Mouse (Mus musculus): Measurements from ENCODE around the gene Gm16181. TPM values are rescaled to one million over a fixed set of nuclear protein-coding genes. Genes with fewer than 3 reads are reported as not detected.

Gm16181 gene
- not detected for total RNA-seq (2023)

DNA sequence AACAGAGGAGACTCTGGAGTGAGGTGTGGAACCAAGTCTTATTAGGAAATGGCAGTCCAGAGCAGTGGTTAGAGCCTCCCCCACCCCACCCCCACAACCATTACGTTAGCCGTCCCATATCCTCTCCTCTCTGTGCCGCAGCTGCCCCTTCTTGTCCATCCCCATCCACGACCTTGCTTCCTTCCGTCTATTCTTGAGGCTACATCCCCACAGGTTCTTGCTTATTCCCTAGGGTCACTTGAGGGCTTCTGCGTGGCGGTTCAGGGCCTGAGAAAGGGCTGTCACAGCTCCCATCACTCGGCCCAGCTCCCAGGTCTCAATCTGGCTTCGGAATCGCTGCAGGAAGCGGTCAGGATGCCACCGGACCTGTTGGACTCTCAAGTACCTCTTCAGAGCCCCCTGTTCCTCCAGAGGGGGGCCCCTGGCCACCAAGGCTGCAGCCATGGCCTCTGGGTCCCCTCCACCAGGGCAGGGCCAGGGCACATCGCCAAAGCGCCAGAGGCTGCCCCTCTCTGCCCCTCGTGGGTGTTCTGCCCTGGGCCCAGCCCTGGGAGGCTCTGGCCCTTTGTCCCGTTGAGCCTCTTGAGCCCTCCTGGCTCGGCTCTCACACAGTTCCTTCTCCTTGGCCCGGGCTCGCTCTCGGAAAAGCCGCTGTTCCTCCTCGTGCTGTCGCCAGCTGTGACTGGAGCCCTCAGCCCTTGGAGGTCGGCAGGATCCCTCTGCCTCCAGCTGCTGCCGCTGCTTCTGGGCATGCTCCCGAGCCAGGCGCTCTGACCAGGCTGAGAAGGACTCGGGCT, at the start of gene Gm16181:
Gm16181 (plus strand) TSS at position 679 of the 797 bp plus-strand sequence.

DNA sequence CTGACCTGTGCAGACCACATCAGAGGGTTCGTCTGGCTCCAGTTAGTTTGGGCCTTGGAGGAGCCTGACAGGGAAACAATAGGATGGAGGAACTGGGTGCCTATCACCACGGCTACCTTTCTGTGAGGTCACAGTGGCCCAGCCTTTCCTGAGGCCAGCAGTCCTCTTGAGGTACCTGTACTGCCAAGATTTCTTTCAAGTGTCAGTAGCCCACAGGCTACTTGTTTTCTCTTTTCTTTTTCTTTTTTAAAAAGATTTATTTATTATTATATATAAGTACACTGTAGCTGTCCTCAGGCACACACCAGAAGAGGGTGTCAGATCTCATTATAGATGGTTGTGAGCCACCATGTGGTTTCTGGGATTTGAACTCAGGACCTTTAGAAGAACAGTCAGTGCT, 44.7 kb upstream of the Gm16181 start, which contains the start of gene Aif1:
Aif1 (minus strand) TSS at position 101 of the 400 bp plus-strand sequence.

DNA sequence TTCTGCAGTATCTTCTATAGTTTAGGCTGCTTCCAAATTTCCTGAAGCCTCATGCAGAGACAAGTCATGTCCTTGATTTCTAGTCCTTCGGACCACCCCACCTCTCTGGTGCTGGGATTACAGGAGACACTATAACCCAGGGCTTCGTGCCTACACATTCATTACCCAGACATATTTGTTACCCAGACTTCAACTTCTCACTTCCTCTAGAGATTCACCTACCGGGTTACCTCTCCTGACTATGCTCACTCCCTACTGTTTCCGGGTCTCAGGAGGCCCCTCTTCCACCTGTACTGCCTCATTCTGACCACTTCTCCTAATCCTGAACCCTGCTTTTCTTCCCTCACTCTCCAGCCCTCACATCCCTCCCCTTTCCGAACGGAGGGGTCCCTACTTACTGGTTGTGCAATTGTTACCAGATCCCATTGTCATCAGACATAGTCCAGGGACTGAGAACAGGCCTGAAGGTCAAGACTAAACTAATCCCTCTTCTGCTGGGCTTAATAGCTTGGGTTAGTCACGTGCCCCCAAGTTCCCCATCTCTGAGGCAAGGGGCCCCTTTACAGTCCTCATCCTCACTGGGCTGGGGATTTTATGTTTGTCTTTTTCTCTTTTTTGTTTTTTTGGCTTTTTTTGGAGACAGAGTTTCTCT, 32.5 kb upstream of the Gm16181 start, which contains the start of gene Lst1:
Lst1 (minus strand) TSS at position 481 of the 652 bp plus-strand sequence.

DNA sequence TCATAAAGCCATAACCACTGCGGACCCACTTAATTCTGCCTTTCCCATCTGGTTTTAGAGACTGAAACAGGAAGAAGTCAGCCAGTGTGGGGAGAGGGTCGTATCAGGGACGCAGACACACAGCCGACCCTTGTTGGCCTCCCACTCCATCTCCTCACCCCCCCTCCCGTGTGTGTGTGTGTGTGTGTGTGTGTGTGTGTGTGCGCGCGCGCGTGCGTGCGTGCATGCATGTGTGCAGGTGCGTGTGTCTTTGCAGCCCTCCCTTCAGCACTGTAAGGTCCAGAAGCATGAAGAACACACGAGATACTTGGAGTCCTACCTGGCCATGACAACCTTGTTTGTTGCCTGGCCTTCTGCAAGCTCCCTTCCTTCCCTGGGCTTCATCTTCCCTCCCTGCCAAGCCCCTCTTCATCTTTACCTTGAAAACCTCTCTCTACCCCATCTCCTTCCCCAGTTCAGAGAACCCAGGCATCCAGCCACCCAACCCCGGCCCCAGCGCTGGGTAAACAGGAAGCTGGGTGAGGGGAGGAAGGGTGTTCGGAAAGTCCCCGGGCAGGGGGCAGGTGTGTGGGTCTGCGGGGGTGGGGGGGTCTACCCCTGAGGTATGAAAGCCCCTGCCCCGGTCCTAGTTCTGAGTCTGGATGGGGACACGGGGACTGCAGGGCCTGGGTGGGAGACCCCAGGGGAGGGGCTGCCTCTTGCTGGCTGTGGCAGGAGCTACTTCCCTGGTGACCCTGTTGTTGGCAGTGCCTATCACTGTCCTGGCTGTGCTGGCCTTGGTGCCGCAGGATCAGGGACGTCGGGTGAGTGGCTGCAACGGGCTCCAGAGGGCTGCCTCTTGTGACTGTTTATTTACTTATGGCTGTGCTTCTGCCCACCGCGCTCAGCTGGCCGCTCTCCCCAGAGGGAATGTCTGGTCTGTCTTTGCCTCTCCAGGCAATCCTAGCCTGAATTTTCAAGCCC, 26.5 kb upstream of the Gm16181 start, which contains the start of gene Ltb:
Ltb (plus strand) TSS at position 559 of the 963 bp plus-strand sequence.

DNA sequence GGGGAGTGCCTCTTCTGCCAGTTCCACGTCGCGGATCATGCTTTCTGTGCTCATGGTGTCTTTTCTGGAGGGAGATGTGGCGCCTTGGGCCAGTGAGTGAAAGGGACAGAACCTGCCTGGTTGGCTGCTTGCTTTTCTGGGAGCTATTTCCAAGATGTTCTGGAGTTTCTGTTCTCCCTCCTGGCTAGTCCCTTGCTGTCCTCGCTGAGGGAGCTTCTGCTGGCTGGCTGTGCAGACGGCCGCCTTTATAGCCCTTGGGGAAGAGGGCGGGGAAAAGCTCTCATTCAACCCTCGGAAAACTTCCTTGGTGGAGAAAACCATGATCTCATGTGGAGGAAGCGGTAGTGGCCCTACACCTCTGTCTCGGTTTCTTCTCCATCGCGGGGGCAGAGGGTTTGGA, 18.8 kb upstream of the Gm16181 start, which contains the start of gene Tnf:
Tnf (minus strand) TSS at position 221 of the 400 bp plus-strand sequence.

DNA sequence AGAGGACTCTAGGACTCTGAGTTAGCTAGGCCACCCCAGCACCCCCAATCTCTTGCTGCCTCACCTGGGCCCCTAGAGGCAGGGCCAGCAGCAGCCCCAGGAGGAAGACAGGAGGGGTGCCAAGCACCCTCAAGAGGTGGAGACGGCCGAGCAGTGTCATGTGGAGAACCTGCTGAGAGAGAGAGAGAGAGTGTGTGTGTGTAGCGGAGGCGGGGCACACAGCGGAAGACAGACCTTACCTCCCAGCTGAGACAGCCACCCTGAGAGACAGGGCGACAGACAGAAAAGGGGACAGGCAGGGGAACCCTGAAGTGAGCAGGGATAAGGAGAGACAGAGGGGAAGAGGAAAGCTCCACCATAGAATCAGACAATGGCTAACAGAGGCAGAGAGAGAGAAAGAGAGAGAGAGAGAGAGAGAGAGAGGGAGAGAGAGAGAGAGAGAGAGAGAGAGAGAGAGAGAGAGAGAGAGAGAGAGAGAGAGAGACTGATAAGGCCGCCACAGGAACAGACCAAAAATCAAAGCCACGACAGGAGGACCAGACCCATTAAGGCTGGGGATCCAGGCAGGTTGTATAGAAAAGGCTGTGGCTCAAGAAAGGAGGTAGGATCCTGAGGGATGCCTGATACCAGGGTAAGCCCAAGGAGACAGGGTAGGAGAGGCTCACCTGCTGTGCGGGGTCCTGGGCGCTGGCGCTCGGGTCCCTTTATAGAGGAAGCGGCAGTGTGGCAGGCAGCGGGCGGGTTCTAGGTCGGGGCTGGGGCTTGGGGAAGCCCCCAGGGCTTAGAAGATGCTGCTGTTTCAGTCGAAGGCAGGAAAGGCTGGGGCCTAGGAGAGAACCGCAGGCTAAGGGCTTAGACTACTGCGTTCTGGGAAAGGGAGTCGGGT, 15.9 kb upstream of the Gm16181 start, which contains the start of gene Lta:
Lta (minus strand) TSS at position 858 of the 886 bp plus-strand sequence.

DNA sequence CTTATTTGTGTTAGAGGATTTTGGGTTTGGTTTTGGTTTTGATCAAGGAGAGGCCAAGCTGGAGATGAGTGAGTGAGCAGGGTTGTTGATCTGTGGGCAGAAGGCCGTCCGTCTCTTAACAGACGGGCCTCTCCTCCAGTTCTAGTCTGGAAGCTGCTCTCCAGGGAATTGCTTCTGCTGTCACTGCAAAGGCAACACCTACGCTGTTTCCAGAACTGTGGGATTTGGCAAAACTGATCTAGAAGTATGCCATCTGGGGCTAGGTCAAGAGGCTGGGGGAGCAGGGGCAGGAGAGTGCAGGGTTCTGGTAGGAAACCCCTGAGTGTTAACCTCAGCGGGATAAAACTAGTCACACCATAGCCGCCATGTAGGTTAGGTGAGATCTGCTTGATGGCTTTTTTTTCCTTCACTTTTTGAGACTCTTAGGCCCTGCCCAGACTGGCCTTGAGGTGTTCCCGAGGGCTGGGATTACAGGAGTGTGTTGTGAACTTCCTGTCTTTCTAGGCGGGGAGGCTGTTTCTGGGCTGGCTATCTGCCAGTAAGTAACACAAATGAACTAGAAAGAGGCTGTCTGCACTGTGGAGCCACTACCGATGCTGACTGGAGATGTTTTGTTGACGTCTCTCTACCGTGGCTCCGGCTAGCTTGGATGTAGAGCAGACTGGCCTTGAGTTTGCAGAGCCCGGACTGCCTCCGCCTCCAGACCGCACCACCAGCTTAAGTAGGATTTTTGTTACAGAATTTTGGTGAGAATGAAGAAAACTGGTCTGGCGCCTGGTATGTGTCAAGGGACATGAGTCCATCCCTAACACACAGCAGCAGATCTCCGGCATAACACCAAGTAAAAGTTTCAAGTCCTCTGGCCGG, 12.7 kb downstream of the Gm16181 start, which contains the start of gene Atp6v1g2:
Atp6v1g2 (plus strand) TSS at position 547 of the 867 bp plus-strand sequence.

DNA sequence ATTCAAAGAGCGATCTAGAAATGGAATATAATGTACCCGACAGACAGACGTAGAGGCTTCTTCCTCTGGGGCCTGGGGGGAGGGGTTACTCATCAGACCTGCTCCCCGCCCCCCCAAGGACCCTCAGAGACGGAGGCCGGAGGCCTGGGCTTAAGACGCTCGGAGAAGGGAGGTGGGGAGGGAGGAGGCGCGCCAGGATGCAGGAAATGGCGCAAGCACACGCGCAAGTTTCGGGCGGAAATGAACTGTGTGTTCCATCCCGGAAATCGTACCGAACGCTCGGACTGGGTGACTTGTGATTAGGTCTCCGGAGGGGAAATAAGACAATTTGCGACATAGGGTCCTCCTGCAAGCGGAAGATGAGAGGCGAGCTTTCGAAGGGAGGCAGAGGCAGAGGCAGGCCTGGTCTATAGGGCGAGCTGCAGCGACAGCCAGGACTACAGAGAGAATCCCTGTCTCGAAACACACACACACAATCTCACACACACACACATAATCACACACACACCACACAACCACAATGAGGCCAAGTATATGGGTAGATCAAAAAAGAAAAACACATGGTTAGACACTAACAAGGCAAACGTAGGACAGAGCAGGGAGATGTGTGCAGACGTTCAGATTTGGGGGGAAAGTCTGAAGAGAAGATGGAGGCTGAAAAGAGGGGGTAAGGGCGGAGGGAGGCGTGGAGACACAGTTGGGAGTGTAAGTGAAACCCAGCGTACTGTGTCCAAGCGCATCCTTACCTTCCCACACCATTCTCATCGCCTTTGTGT, 15.2 kb downstream of the Gm16181 start, which contains the start of gene Nfkbil1:
Nfkbil1 (minus strand) TSS at position 179 of the 776 bp plus-strand sequence.

DNA sequence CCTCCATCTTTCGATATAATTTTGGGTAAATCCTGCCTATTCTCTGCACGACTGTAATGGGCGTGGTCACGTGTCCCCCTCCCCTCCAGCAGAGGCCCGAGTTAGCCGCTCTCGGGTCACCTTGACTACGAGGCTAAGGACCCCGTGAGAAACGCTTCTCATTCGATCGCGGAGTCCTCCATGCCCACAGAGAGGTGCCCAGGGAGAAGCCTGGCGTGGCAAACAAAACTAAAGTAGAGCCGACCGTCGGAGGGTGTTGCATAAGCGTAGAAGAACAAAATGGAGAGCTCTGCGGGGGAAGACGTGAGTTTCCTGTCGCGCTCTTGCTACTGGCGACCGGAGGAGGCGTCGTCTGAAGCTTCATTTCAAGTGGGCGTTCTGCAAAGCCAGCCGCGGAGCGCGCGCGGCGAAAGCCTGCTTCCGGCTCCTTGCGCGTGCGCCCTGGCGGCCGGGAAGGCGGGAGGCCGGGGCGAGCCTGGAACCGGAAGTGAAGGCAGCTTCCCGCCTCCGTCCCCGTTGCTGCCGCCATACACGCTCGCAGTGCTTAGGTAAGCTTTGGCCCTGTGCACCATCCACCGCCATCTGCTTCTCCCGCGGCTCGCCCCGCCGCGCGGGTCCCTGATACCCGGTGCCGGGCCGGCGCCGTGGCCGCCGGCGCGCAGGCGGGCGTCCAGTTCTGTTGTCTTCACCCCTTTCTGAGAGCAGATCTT, 20.8 kb downstream of the Gm16181 start, which contains the start of gene Ddx39b:
Ddx39b (plus strand) TSS at position 442 of the 710 bp plus-strand sequence.

DNA sequence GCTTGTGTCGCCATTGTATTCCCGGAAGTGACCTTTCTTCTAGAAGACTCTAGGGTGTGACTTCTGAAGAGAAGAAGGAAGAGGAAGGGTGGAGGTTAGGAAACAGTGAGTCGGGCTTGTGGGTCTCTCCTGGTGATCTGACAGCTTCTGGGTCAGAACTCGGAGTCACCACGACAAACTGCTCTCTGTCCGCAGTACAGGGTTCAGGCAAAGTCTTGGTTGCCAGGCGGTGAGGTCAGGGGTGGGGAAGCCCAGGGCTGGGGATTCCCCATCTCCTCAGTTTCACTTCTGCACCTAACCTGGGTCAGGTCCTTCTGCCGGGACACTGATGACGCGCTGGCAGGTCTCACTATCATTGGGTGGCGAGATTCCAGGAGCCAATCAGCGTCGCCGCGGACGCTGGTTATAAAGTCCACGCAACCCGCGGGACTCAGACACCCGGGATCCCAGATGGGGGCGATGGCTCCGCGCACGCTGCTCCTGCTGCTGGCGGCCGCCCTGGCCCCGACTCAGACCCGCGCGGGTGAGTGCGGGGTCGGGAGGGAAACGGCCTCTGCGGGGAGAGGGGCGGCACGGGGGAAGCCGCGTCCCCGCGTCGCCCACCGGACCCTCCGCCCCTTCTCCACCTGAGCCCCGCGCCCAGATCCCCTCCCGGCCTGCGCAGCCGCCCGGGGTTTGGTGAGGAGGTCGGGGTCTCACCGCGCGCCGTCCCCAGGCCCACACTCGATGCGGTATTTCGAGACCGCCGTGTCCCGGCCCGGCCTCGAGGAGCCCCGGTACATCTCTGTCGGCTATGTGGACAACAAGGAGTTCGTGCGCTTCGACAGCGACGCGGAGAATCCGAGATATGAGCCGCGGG, 42.3 kb downstream of the Gm16181 start, which contains the start of gene H2-D1:
H2-D1 (plus strand) TSS at position 67 of the 859 bp plus-strand sequence.

Other genes starting within 250 kb of the Gm16181 start
- gene Hspa1a, start 248.7 kb upstream of the Gm16181 start, total RNA-seq (2023), result 42.1 TPM
- gene Hspa1l, start 248.1 kb upstream of the Gm16181 start, total RNA-seq (2023), result not detected
- 27.1 TPM for gene Lsm2, start 239.0 kb upstream of the Gm16181 start, total RNA-seq (2023)
- gene Vars, start 219.8 kb upstream of the Gm16181 start, total RNA-seq (2023), result 98.2 TPM
- 0.80 TPM for gene Vwa7, start 204.3 kb upstream of the Gm16181 start, total RNA-seq (2023)
- gene Sapcd1, start 192.8 kb upstream of the Gm16181 start, total RNA-seq (2023), result 0.70 TPM
- gene Msh5, start 174.1 kb upstream of the Gm16181 start, total RNA-seq (2023), result 2.9 TPM
- gene Clic1, start 170.9 kb upstream of the Gm16181 start, total RNA-seq (2023), result 149 TPM
- gene Ddah2, start 161.8 kb upstream of the Gm16181 start, total RNA-seq (2023), result 0.64 TPM
- gene Ly6g6c, start 155.4 kb upstream of the Gm16181 start, total RNA-seq (2023), result not detected
- gene Mpig6b, start 154.7 kb upstream of the Gm16181 start, total RNA-seq (2023), result not detected
- gene Ly6g6e, start 143.9 kb upstream of the Gm16181 start, total RNA-seq (2023), result not detected
- not detected for gene Ly6g6d, start 142.8 kb upstream of the Gm16181 start, total RNA-seq (2023)
- not detected for gene Ly6g6f, start 135.2 kb upstream of the Gm16181 start, total RNA-seq (2023)
- gene Abhd16a, start 131.6 kb upstream of the Gm16181 start, total RNA-seq (2023), result 70.2 TPM
- gene Ly6g5c, start 112.6 kb upstream of the Gm16181 start, total RNA-seq (2023), result not detected
- 0.61 TPM for gene Ly6g5b, start 105.4 kb upstream of the Gm16181 start, total RNA-seq (2023)
- 22.8 TPM for gene Gpank1, start 99.4 kb upstream of the Gm16181 start, total RNA-seq (2023)
- 143 TPM for gene Csnk2b, start 98.8 kb upstream of the Gm16181 start, total RNA-seq (2023)
- 21.0 TPM for gene D17H6S53E, start 94.5 kb upstream of the Gm16181 start, total RNA-seq (2023)
- not detected for gene Apom, start 88.8 kb upstream of the Gm16181 start, total RNA-seq (2023)
- gene Bag6, start 85.7 kb upstream of the Gm16181 start, total RNA-seq (2023), result 377 TPM
- 311 TPM for gene Prrc2a, start 55.9 kb upstream of the Gm16181 start, total RNA-seq (2023)
- gene Aif1, start 44.8 kb upstream of the Gm16181 start, total RNA-seq (2023), result 2.4 TPM
- 19.8 TPM for gene Lst1, start 32.4 kb upstream of the Gm16181 start, total RNA-seq (2023)
- 515 TPM for gene Ltb, start 26.4 kb upstream of the Gm16181 start, total RNA-seq (2023)
- 17.4 TPM for gene Tnf, start 18.8 kb upstream of the Gm16181 start, total RNA-seq (2023)
- gene Lta, start 15.5 kb upstream of the Gm16181 start, total RNA-seq (2023), result 16.4 TPM
- gene Atp6v1g2, start 12.8 kb downstream of the Gm16181 start, total RNA-seq (2023), result 2.9 TPM
- 12.2 TPM for gene Nfkbil1, start 15.0 kb downstream of the Gm16181 start, total RNA-seq (2023)
- gene Ddx39b, start 20.9 kb downstream of the Gm16181 start, total RNA-seq (2023), result 460 TPM
- gene H2-D1, start 41.9 kb downstream of the Gm16181 start, total RNA-seq (2023), result 2,305 TPM
- 16.9 TPM for gene H2-Q1, start 99.6 kb downstream of the Gm16181 start, total RNA-seq (2023)
- gene H2-Q2, start 121.4 kb downstream of the Gm16181 start, total RNA-seq (2023), result 10.5 TPM
- gene H2-Q4, start 158.8 kb downstream of the Gm16181 start, total RNA-seq (2023), result 491 TPM
- 143 TPM for gene H2-Q6, start 204.0 kb downstream of the Gm16181 start, total RNA-seq (2023)
- 493 TPM for gene H2-Q7, start 218.3 kb downstream of the Gm16181 start, total RNA-seq (2023)
- gene H2-Q10, start 249.3 kb downstream of the Gm16181 start, total RNA-seq (2023), result 62.6 TPM